Mouse (Mus musculus): ENCODE results near the gene Cib4.

DNA sequence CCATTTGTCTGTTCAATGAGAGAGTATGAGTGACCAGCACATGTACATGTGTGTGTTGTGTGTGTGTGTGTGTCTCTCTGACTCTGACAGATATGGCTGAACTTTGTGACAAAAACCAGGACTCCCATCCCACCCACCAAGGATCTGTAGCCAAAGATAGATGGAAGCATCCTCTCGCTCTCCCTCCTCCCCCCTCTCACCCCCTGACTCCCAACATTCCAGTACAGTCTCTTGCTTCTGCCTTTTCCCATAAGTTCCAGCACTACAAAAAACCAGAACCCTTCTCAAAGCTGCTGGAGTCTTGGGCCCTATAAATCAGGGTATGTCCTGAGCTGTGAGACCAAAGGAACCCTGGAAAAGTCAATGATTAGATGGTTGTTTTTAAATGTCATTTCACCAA is 22.8 kb upstream of the Cib4 start:
- TF ChIP-seq CTCF (IDR thresholded peaks at IDR 0.05; ENCODE audit: borderline replicate concordance, insufficient read depth, low read length): no peak
- no peak for TF ChIP-seq POLR2A (IDR thresholded peaks at IDR 0.05; ENCODE audit: low read depth, low read length)
